Mouse (Mus musculus): ENCODE results near the gene Zfp212. TPM values are rescaled to one million over a fixed set of nuclear protein-coding genes. Genes with fewer than 3 reads are reported as not detected.
A peak's percentile ranks its signal among the peaks of the same experiment; 100 is the strongest.
"Not testable (repeated sequence)": the region's sequence is repeated elsewhere in the genome, so short reads cannot be mapped to it uniquely, and the experiment has no call there.

The Zfp212 gene
- total RNA-seq, 2 experiments from 2014 or later, result 13.0 to 14.5 TPM

DNA sequence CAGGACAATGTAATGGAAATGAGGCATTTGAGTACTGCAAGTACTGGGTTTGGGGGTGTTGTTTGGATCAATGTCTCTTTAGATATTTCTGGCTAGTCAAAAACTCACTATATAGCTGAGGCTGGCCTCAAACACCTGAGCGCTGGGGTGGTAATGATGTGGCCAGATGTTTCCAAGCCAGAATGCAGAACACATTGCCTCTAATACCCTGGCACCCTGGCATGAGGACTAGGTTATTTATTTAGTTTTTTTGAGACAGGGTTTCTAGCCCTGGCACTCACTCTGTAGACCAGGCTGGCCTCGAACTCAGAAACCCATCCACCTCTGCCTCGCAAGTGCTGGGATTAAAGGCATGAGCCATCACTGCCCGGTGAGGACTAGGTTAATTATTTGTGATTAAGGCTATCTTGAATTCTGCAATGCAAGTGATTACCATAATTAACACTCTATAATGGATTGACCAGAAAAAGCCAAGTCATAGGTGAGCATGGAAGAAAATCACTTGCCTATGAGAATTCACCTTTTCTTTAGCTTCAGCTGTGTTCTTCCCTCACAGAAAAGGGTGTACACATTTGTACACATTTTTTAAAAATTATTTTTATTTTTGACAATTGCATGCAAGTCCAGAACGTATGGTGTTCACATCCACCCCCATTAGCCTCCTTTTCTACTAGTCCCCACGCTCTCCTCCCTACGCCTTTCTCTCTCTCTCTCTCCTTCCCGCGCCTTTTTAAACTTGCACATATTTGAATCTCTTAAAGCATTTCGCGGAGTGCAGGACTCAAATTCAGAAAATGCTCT, 430 bp upstream of the Zfp212 start:
- DNase-seq (ENCODE audit: low spot score in 2 of 2), result no peak

- DNase-seq (ENCODE audit: low spot score in 2 of 2), result no peak
Measured at GRCm38 (mm10) chr6:47942461-47942860, 22.2 kb downstream of the Zfp212 start.

DNA sequence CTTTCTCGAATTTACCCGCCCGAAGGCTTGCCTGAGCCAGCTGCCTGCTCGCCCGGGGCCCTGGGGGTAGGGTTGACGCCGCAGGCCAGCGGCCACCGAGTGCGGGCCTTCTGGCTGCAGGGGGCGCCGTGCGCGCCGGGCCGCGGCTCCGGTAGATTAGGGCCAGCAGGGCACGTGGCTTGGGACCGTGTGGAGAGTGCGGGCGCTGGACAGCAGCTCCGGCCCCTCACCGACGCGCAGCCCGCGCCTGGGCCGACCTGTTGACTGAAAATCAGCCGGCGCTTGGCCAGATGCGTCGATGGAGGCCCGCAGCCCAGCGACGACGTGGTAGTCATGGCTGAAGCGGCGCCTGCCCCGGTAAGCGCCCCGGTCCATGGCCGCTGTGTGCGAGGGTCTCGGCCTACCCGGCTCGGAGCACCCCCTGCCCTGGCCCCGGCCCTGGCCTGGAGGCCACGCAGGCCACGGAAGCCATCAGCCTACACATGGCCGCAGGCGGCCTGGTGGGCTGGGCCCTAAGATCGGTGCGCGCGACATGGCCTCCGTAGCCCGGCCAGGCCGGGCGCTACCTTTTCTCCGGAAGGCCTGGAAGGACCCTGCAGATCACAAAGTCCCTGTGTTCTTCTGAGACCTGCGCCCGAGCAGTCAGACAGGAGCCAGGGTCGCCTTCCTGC, 22.9 kb downstream of the Zfp212 start:
- DNase-seq (ENCODE audit: low spot score in 2 of 2), result peak; percentile 71 to 76

DNA sequence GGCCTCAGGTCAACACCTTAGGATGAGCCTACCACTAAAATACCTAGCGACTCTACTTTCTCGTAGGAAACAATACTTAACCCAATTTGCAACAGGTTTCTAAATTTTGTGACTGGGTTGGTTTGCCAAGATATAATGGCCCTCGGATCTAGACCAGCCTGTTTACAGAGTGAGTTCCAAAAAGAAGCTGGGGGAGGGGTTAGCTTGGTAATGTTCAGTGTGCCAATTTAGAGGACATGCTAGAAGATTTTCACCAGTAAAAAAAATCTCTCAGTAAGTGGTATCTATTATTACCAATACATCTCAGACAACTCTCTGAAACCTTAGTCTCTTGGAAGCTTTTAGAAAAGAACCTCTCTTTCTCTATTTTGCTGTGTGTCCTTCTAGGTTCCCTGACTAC, 23.4 kb downstream of the Zfp212 start:
- no peak for DNase-seq (ENCODE audit: low spot score in 2 of 2)

GRCm38 (mm10) chr6:47947388-47947787, 27.1 kb downstream of the Zfp212 start:
- no peak for DNase-seq (ENCODE audit: low spot score in 2 of 2)

GRCm38 (mm10) chr6:47953191-47953726, 33.0 kb downstream of the Zfp212 start, which contains the start of gene Zfp956:
Zfp956 (plus strand) TSS chr6:47953390.
- peak; percentile 85 to 90 for DNase-seq (ENCODE audit: low spot score in 2 of 2)

GRCm38 (mm10) chr6:47954425-47954824, 34.1 kb downstream of the Zfp212 start:
- no peak for DNase-seq (ENCODE audit: low spot score in 2 of 2)

DNA sequence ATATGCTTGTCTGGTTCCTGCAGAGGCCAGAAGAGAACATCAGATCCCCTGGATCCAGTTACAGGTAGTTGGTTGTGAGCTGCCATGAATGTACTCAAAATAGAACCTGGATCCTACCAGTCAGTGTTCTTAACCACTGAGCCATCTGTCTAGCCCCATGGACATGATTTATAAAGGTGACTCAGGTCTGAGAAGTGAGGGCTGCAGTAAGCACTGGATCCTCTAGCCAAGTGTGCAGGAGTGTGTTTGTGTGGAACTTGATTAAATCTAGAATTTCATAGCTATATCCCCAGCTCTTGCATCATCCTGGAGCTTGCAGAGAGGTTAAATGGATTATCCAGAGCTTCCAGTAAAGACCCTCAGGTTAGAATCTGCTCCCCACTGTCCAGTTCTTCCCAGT, 37.5 kb downstream of the Zfp212 start:
- DNase-seq (ENCODE audit: low spot score in 2 of 2), result no peak

- DNase-seq (ENCODE audit: low spot score in 2 of 2), result no peak
Measured at GRCm38 (mm10) chr6:47960685-47961421, 40.6 kb downstream of the Zfp212 start.

DNA sequence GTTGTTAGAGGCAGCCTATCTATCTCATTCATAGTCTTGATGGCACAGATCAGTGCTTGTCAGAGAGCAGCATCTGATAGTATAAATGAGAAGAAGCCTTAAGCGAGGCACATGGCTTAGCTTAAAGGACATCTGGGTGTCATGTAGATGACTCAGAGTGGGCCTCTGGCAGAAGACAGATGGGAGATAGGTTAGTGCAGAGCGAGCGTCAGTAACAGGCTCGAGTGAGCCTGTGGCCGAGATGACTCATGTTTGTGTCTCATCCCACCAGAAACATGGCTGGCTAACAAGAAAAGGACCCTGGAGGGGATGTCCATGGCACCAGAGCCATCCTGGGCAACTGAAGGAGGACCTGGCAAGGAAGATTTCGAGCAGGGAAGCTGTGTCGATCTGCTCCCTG, 42.8 kb downstream of the Zfp212 start:
- DNase-seq (ENCODE audit: low spot score in 2 of 2), result no peak

GRCm38 (mm10) chr6:47968166-47968565, 47.9 kb downstream of the Zfp212 start:
- not testable (repeated sequence) for DNase-seq (ENCODE audit: low spot score in 2 of 2)

DNA sequence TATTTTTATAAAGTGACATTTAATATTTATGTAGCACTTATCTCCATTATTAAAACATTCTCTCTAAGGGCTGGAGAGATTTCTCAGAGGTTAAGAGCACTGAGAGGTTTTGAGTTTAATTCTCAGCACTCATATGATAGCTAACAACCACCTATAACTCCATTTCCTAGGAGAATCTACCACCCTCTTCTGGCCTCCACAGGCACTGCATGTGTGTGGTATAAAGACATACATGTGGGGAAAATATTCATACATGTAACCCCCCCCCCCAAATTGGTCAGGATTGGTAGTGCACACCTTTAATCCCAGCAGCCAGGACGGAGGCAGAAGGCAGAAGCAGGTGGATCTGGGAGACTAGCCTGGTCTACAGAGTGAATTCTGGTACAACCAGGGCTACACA, 54.3 kb downstream of the Zfp212 start:
- no peak for DNase-seq (ENCODE audit: low spot score in 2 of 2)

DNA sequence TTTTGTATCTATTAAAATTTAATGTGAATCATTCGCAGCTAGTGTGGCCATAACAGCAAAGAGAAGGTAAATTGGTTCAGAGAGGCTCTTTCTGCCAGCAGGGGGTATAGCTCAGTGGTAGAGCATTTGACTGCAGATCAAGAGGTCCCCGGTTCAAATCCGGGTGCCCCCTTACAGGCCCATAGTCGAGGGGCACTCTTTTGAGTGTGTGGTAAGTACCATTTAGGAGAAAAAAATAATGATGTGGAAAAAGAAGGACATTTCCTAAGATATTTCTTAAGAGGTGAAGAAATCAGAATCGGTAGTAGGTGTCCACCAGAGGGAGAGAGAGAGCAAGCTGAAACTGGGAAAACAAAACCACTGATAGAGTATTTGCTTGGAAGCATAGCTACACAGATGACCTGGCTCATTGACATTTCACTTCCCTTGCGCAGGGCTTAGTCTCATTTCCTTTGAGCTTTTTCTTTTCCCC, 58.7 kb downstream of the Zfp212 start:
- DNase-seq (ENCODE audit: low spot score in 2 of 2), result peak; percentile 33 to 50

Other genes starting within 250 kb of the Zfp212 start
- gene Pdia4, start 107.0 kb upstream of the Zfp212 start, total RNA-seq (2021), result 10 to 100 TPM; 60.3 to 64.3 TPM
- 1 to 10 TPM; 1.0 to 1.3 TPM for gene Zfp786, start 89.6 kb upstream of the Zfp212 start, total RNA-seq (2021)
- gene Zfp398, start 84.8 kb upstream of the Zfp212 start, total RNA-seq (2021), result 1 to 10 TPM; 7.5 to 8.8 TPM
- 10 to 100 TPM; 14.2 to 15.2 TPM for gene Zfp282, start 43.3 kb upstream of the Zfp212 start, total RNA-seq (2021)
- gene Zfp956, start 32.9 kb downstream of the Zfp212 start, total RNA-seq (2021), result 1 to 10 TPM; 5.5 to 8.0 TPM
- gene Zfp777, start 128.4 kb downstream of the Zfp212 start, total RNA-seq (2021), result 10 to 100 TPM; 25.8 to 26.4 TPM
- gene Zfp746, start 166.1 kb downstream of the Zfp212 start, total RNA-seq (2021), result 10 to 100 TPM; 19.1 to 22.8 TPM